Mouse (Mus musculus) bone marrow macrophage, adult 2 months (primary cell): Measurements from ENCODE around the gene Hyal3.

Experiments
- CTCF ChIP-seq: IDR thresholded peaks from 2 replicates; pipeline ENCODE4 v1.5.1; 2012; ENCODE audit warnings: low read depth, mild to moderate bottlenecking, low read length, moderate library complexity
- POLR2A ChIP-seq: IDR thresholded peaks from 2 replicates; pipeline ENCODE4 v1.6.1; 2012; ENCODE audit warnings: mild to moderate bottlenecking, low read depth, low read length, borderline replicate concordance

- TF ChIP-seq CTCF (no peak), POLR2A (no peak)
These were observed 44.3 kb downstream of the Hyal3 start for GRCm38 (mm10) chr9:107624951-107625350.
